Mouse (Mus musculus) brain, adult 10 weeks (tissue): Measurements from ENCODE around the gene Wnt10a. TPM values are rescaled to one million over a fixed set of nuclear protein-coding genes. Genes with fewer than 3 reads are reported as not detected.

ENCODE experiments used
- polyA plus RNA-seq: library from polyadenylated mRNA; stranded (reverse); fragments of 350-450 nt; fragmentation: Illumina TruSeq; extraction: RNeasy Lipid Tissue Mini Kit (QIAGEN cat#74804); gene quantifications from one replicate; pipeline ENCODE4 v1.2.3, GENCODE M21; 2015; ENCODE audit warnings: low read depth, low replicate concordance

Gene Wnt10a
- 5.7 TPM for polyA plus RNA-seq

GRCm38 (mm10) chr1:74791249-74791648 is at the start of gene Wnt10a:
TSS of gene Wnt10a (plus strand) at chr1:74791516.

GRCm38 (mm10) chr1:74748643-74749271 is 42.6 kb upstream of the Wnt10a start, which contains the start of gene Prkag3:
TSS of gene Prkag3 (minus strand) at chr1:74749221.

GRCm38 (mm10) chr1:74771845-74771930 is 19.6 kb upstream of the Wnt10a start, which contains the start of gene Wnt6:
TSS of gene Wnt6 (plus strand) at chr1:74771892.

Other genes starting within 250 kb of the Wnt10a start
- 18.9 TPM for gene Plcd4, start 248.6 kb upstream of the Wnt10a start, polyA plus RNA-seq
- 11.9 TPM for gene Usp37, start 247.2 kb upstream of the Wnt10a start, polyA plus RNA-seq
- gene Zfp142, start 203.3 kb upstream of the Wnt10a start, polyA plus RNA-seq, result 13.0 TPM
- 27.9 TPM for gene Bcs1l, start 203.2 kb upstream of the Wnt10a start, polyA plus RNA-seq
- 63.7 TPM for gene Rnf25, start 190.1 kb upstream of the Wnt10a start, polyA plus RNA-seq
- 2.6 TPM for gene Stk36, start 190.1 kb upstream of the Wnt10a start, polyA plus RNA-seq
- gene Ttll4, start 129.8 kb upstream of the Wnt10a start, polyA plus RNA-seq, result 11.5 TPM
- 11.0 TPM for gene Cyp27a1, start 77.9 kb upstream of the Wnt10a start, polyA plus RNA-seq
- not detected for gene Prkag3, start 42.3 kb upstream of the Wnt10a start, polyA plus RNA-seq
- gene Wnt6, start 19.6 kb upstream of the Wnt10a start, polyA plus RNA-seq, result 0.71 TPM
- gene Cdk5r2, start 63.4 kb downstream of the Wnt10a start, polyA plus RNA-seq, result 181 TPM
- 0.42 TPM for gene Fev, start 93.9 kb downstream of the Wnt10a start, polyA plus RNA-seq
- gene Cryba2, start 101.6 kb downstream of the Wnt10a start, polyA plus RNA-seq, result 0.74 TPM
- 3.9 TPM for gene Cfap65, start 144.1 kb downstream of the Wnt10a start, polyA plus RNA-seq
- 0.30 TPM for gene Ihh, start 160.2 kb downstream of the Wnt10a start, polyA plus RNA-seq